Mouse (Mus musculus): ENCODE data around the gene Maats1.
A peak's percentile ranks its signal among the peaks of the same experiment; 100 is the strongest.

Gene Maats1

GRCm38 (mm10) chr16:38341396-38342324, at the start of gene Maats1:
Maats1 (minus strand) TSS chr16:38342143.
- peak in 1 of 2 experiments; percentile 26 for DNase-seq (ENCODE audit: low spot score in 2 of 2)

GRCm38 (mm10) chr16:38390322-38390721, 48.4 kb upstream of the Maats1 start:
- no peak for DNase-seq (ENCODE audit: low spot score in 2 of 2)

- no peak for DNase-seq (ENCODE audit: low spot score in 2 of 2)
Measured at GRCm38 (mm10) chr16:38389284-38389893, 47.4 kb upstream of the Maats1 start.

GRCm38 (mm10) chr16:38388757-38389156, 46.8 kb upstream of the Maats1 start:
- no peak for DNase-seq (ENCODE audit: low spot score in 2 of 2)

GRCm38 (mm10) chr16:38387389-38387788, 45.4 kb upstream of the Maats1 start:
- DNase-seq (ENCODE audit: low spot score in 2 of 2): no peak

- no peak for DNase-seq (ENCODE audit: low spot score in 2 of 2)
Measured at GRCm38 (mm10) chr16:38385700-38386099, 43.8 kb upstream of the Maats1 start.

- no peak for DNase-seq (ENCODE audit: low spot score in 2 of 2)
Measured at GRCm38 (mm10) chr16:38385184-38385634, 43.3 kb upstream of the Maats1 start.

- no peak for DNase-seq (ENCODE audit: low spot score in 2 of 2)
Measured at GRCm38 (mm10) chr16:38383683-38384082, 41.7 kb upstream of the Maats1 start.

- DNase-seq (ENCODE audit: low spot score in 2 of 2): no peak
Measured at GRCm38 (mm10) chr16:38379926-38380325, 38.0 kb upstream of the Maats1 start.

- no peak for DNase-seq (ENCODE audit: low spot score in 2 of 2)
Measured at GRCm38 (mm10) chr16:38379493-38379892, 37.5 kb upstream of the Maats1 start.

- DNase-seq (ENCODE audit: low spot score in 2 of 2): no peak
Measured at GRCm38 (mm10) chr16:38379088-38379487, 37.1 kb upstream of the Maats1 start.

- DNase-seq (ENCODE audit: low spot score in 2 of 2): no peak
Measured at GRCm38 (mm10) chr16:38378591-38378990, 36.6 kb upstream of the Maats1 start.

GRCm38 (mm10) chr16:38377546-38377945, 35.6 kb upstream of the Maats1 start:
- DNase-seq (ENCODE audit: low spot score in 2 of 2): no peak

- DNase-seq (ENCODE audit: low spot score in 2 of 2): no peak
Measured at GRCm38 (mm10) chr16:38376841-38377249, 34.9 kb upstream of the Maats1 start.

- DNase-seq (ENCODE audit: low spot score in 2 of 2): peak; percentile 33 to 34
Measured at GRCm38 (mm10) chr16:38376163-38376840, 34.4 kb upstream of the Maats1 start.

GRCm38 (mm10) chr16:38375182-38375581, 33.2 kb upstream of the Maats1 start:
- no peak for DNase-seq (ENCODE audit: low spot score in 2 of 2)

GRCm38 (mm10) chr16:38374379-38375140, 32.6 kb upstream of the Maats1 start:
- peak in 1 of 2 experiments; percentile 43 for DNase-seq (ENCODE audit: low spot score in 2 of 2)

GRCm38 (mm10) chr16:38373941-38374340, 32.0 kb upstream of the Maats1 start:
- DNase-seq (ENCODE audit: low spot score in 2 of 2): no peak

- no peak for DNase-seq (ENCODE audit: low spot score in 2 of 2)
Measured at GRCm38 (mm10) chr16:38373439-38373838, 31.5 kb upstream of the Maats1 start.

GRCm38 (mm10) chr16:38372876-38373275, 30.9 kb upstream of the Maats1 start:
- DNase-seq (ENCODE audit: low spot score in 2 of 2): no peak

GRCm38 (mm10) chr16:38371705-38372296, 29.9 kb upstream of the Maats1 start:
- peak; percentile 56 to 73 for DNase-seq (ENCODE audit: low spot score in 2 of 2)

All from spleen, postnatal 36 days (tissue).